Mouse (Mus musculus) kidney, adult 8-10 months (tissue): ENCODE results near the gene Nlrp1b.
A peak's percentile ranks its signal among the peaks of the same experiment; 100 is the strongest.

ENCODE experiments used
- DNase-seq, 2 experiments: peaks; one replicate each; pipeline ENCODE4 v3.0.0; 2022

Gene Nlrp1b

GRCm38 (mm10) chr11:71230684-71231480 lies at the start of gene Nlrp1b:
Nlrp1b (minus strand) TSS chr11:71230733.
- peak in 1 of 2 experiments; percentile 1 for DNase-seq

GRCm38 (mm10) chr11:71261036-71261435 lies 30.5 kb upstream of the Nlrp1b start:
- DNase-seq, result no peak

GRCm38 (mm10) chr11:71251333-71251732 lies 20.8 kb upstream of the Nlrp1b start:
- no peak for DNase-seq

- DNase-seq, result peak in 1 of 2 experiments; percentile 14
Measured at GRCm38 (mm10) chr11:71224614-71225013, 5.9 kb downstream of the Nlrp1b start.

GRCm38 (mm10) chr11:71202703-71203102 lies 27.8 kb downstream of the Nlrp1b start:
- DNase-seq, result no peak

GRCm38 (mm10) chr11:71199349-71199748 lies 31.2 kb downstream of the Nlrp1b start:
- DNase-seq, result peak in 1 of 2 experiments; percentile 4

GRCm38 (mm10) chr11:71169633-71170032 lies 60.9 kb downstream of the Nlrp1b start:
- DNase-seq, result no peak

- DNase-seq, result no peak
Measured at GRCm38 (mm10) chr11:71164139-71164538, 66.4 kb downstream of the Nlrp1b start.

- DNase-seq, result no peak
Measured at GRCm38 (mm10) chr11:71159439-71160136, 70.9 kb downstream of the Nlrp1b start.

- no peak for DNase-seq
Measured at GRCm38 (mm10) chr11:71155272-71155671, 75.3 kb downstream of the Nlrp1b start.

GRCm38 (mm10) chr11:71144661-71145060 lies 85.9 kb downstream of the Nlrp1b start, which contains the start of gene Nlrp1a:
Nlrp1a (minus strand) TSS chr11:71144704.
- DNase-seq, result peak in 1 of 2 experiments; percentile 5

- peak in 1 of 2 experiments; percentile 7 for DNase-seq
Measured at GRCm38 (mm10) chr11:71142031-71142430, 88.5 kb downstream of the Nlrp1b start.

- no peak for DNase-seq
Measured at GRCm38 (mm10) chr11:71107128-71107527, 123.4 kb downstream of the Nlrp1b start.

- no peak for DNase-seq
Measured at GRCm38 (mm10) chr11:71106261-71107021, 124.1 kb downstream of the Nlrp1b start.

- DNase-seq, result no peak
Measured at GRCm38 (mm10) chr11:71103931-71104330, 126.6 kb downstream of the Nlrp1b start.
